Mouse (Mus musculus) liver, postnatal 0 days (tissue): Measurements from ENCODE around the gene Meaf6.

Source experiments
- CTCF ChIP-seq: sonication (generic); IDR thresholded peaks from 2 replicates; pipeline ENCODE4 v1.5.1; 2016; ENCODE audit warnings: antibody characterized with exemption, low read depth
- EP300 ChIP-seq: IDR thresholded peaks from 2 replicates; pipeline ENCODE4 v1.6.1; 2016; ENCODE audit warnings: antibody characterized with exemption, low read depth, mild to moderate bottlenecking

DNA sequence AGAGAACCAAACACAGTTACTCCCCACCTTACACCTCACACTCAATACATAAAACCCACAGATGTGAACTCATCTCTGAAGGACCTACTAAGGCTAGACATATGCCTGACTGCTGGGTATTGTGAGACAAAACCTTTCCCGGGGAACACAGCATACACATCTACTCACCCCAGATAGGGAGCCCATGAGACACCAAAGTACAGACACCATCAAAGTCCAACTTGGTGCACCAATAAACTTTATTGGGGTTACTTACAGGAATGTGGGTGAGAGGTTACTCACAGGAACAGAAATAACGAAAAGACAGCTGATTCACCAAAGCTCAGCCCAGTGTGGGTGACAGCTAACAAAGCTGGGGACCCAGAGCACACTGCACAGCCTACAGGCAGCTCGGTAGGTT is 72.4 kb downstream of the Meaf6 start:
- TF ChIP-seq EP300 (no peak), CTCF (no peak)
